Mouse (Mus musculus) gonadal fat pad, adult 2 months (tissue): ENCODE measurements at regions not wholly inside any gene's neighbourhood (a gene's known extent, or its start where the extent isn't known, plus 50 kb on each side); places are given as distances from the start of the nearest gene placed in this dataset.

Experiments used
- DNase-seq: peaks from one replicate; pipeline ENCODE4 v3.0.0-alpha.2; 2012; ENCODE audit warnings: low read depth

DNA sequence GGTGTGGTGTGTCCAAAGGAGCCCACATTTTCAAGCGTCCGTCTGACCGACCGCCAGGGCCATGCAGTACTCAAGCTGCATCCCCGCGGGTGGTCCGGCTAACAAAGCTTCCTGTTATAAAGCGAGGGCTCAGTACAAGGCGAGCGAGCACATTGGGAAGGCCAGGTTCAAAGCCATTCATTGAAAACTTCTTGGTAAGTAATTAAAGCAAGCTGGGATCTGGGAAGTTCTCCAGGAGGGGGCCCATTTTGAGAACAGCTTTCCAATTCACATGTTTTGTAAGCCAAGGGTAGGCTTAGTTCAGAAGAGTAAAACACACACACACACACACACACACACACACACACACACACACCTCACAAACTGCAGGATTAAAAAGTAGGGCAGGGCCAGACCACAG lies 57.3 kb upstream of the Prep start:
- DNase-seq, result no peak

DNA sequence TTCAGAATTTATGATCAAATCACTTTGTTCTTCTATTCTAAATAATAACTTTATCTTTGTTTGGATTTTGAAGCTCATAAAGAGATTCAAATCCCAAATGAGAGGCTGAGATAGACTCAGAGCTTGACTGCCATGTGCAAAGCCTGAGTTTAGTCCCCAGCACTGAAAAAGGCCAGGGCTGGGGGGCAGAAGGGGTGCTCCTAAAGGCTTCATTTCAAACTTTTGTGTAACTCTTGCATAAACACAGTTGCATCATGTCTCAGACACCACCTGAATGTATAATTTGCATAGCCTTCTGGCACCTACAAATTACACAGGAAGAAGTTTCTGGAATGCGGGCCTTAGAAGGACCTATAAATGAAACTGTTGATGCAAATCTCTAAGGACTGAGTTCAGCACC lies 57.8 kb upstream of the Prep start:
- DNase-seq, result no peak

DNA sequence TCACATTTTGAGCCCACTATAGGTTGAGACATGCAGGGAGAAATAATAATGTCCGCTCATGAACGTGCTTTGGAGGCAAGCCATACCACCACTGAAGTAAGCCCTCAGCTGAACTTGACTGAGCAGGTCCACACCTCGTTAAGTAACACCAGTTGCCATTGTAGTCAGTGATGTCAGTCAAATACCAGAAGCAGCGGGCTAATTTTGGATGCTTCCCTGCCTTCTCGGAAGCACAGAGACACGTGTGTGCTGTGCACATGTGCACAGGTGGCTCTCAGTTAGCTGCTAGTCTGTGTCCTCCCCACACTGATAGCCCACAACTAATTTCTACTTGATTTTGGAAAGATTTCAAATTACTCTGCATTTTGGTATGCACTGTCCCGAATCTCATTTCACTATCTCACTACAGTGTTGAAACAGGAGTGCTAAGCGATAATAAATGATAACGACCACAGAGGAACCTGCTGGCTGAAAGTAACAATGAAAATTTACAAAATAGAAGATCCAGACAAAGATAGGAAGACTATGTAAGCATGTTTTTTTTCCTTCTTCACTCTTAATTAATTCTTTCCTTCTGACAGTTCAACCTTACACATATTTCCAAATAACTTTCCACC lies 62.9 kb upstream of the Prep start:
- DNase-seq, result no peak

DNA sequence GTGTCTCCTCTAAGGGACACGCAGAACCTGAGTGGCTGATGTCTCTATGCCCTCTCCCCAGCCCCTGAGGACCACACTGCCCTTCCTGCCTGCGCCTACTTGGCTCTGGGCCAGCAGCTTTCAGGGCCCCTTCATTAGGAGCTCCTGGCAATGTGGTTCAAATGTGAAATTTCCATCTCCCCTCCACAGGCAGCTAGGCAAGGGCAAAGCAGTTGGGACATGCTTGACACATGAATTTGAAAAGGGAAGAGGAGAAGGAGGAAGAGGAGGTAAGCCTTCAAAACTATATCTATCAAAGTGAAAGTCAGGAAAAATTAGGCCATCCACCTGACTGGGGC lies 63.7 kb upstream of the Prep start:
- DNase-seq, result no peak

DNA sequence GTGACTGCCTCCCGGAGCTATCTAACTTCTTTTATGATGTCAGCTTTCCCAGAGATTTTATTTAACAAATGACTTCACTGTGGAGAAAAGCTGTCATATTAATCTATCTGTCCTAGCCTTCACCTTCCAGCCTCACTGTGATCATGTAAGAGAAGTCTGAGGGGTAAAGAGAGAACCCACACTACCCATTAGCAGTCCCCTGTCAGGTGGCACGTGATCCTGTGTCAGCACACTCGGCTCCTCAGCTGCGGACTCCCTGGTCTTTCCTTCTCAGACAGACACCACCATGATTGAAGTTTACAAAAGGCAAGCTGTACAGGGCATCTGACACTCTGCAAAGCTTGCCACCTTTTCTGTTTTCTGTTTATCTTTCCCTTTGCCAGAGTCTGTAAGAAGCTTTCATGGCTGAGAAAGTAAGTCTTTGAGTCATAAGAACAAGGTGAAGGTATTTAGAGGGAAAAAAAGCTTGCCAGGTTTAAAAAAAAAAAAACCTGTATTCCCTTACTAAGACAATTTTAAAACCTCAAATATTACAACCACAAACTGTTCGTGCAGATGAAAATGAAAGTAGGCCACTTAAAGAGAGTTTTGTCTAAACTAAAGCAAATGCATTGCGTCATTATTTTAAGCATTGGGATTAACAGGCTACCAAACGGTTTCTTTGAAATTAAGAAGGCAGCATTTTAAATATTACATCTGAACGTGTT lies 64.2 kb upstream of the Prep start:
- no peak for DNase-seq

DNA sequence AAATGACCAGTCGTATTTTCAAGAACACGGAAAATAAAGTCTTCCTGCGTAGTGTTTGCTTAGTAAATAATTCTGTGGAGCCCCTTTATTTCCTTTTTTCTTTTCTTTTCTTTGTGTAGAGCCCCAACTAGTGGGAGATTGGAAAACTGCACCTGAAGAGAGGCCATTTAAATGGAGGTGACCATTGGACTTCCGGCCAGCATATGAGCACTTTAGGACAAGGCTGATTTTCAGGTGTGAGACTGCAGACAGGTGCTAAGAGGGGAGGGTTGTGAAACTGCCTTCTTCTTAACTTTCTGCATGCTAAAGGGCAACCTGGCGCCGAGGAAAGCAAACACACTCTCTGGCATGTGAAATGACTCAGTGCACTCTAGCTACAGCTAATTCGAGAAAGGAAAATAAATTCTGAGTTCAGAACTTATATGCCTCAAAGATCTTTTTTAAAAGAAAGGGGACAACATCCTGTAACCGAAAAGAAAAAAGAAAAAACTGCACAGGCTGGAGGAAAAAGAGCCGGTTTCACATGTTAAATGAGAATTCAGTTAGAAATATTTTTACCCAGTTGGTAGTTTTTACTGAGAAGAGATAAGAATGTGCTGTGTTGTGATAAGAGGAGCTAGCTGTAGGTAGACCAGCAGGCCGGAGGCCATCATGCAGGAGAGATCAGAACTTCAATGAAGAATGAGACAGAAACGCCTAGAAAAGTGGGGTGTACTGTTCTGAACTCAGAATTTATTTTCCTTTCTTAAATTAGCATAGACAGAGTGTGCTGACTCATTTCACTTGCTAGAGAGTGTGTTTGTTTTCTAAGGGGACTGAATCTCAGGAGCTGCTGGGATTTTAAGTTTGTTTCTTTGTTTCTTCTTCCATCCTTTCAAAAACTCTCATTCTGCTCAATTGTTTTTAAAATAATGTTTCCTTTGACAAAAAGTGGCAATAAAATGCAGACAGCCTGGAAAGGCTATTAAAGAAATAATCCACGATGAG lies 65.8 kb upstream of the Prep start:
- no peak for DNase-seq

DNA sequence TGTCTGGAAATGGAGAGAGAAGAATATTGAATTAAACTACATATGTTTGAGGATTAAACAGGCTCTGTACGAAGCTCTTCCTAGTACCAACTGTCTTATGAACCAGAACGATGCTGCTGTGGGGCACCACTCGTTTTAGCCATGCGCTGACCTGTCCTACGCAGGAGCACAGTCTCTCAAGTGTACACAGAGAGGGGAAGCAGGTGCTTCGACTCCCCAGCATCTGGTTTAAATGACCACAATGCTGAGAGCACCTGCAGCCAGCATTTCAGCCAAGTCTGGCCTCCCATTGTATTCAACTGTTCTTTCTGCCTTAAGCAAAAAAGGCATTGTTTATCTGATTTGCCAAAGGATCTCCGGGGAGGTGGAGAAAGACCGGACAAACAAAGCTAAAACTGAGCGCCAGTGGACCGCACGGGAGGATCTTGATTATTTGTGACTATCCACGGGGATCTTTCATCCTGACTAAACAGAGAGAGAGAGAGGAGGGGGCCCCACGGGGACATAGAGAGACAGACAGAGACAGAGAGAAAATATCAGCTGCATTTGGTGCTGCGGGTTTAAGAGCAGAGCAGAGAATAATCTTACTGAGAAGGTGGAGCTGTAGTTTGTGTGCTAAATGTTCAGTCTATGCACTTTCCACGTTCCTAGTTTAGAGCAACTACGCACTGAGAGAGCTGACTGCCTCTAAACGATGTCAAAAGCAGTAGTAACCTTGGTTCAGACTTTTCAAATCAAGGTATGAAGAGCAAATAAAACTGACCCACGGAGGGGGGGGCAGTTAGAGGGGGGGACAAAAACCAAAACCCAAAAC lies 66.8 kb upstream of the Prep start:
- DNase-seq, result no peak

DNA sequence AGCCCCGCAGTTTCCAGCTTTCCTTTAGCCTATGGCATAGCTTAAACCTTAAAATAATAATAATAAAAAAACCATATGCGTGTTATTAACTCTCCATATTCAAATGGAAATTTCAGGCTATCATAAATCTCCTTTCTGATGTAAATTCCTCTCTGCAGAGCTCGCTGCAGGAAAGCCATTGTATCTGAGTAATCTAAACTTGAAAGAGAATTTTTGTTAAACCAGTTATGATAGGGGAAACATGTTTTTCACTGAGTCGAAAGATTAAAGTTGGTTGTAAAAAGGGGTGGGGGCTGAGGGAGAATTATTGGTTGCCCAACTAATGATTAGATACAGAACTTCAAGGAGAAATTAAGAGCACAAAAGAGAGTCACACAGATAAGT lies 69.1 kb upstream of the Prep start:
- DNase-seq, result no peak

DNA sequence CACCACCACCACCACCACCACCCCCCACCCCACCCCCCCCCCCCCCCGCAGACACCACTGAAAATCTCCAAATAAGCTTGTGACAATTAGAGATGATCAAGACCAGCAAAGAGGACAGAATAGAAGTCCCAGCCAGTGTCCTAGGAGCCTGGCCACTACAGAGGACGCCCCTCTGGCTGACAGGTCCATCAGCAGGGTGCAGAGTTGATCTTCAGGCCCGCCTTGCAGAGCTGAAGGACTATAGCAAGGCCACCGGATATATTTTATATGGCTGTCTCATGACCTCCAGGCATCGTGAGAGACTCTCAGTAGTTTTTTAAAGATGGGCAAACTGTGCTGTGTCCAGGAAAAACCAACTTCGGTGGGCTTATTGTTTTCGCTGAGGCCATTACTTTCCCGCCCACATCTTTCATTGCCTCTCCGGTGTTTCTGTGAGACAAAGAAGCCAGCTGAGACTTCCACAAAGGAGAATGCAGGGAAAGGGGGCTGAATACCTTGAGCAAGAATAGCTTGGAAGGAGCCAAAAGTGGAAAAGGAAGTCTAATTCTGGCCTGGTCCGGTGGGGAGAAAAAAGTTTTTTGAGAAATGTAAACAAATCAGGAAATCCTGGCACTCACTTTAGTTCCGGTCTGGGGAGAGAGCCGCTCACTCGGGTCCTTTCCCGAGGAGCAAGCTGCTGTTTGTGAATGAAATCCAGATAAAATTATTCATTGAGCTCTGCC lies 69.7 kb upstream of the Prep start:
- DNase-seq, result no peak

DNA sequence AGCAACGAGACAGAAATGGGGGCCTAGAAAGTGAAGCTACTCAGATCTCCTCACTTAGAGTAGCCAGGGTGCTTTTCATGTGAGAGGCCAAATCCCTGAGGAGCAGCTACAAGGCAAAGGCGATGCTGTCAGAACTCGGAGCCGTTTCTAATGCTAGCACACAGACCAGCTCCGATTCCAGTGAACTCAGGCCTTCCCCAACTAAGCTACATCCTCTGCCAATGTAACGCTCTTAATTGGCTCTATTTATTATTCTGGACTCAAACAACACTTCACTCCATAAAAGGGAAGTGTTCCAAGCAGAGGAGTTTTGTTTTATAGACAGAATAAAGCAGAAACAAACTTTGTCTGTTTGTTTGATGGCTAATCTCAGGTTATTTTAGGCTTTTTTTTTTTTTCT lies 71.2 kb upstream of the Prep start:
- no peak for DNase-seq

DNA sequence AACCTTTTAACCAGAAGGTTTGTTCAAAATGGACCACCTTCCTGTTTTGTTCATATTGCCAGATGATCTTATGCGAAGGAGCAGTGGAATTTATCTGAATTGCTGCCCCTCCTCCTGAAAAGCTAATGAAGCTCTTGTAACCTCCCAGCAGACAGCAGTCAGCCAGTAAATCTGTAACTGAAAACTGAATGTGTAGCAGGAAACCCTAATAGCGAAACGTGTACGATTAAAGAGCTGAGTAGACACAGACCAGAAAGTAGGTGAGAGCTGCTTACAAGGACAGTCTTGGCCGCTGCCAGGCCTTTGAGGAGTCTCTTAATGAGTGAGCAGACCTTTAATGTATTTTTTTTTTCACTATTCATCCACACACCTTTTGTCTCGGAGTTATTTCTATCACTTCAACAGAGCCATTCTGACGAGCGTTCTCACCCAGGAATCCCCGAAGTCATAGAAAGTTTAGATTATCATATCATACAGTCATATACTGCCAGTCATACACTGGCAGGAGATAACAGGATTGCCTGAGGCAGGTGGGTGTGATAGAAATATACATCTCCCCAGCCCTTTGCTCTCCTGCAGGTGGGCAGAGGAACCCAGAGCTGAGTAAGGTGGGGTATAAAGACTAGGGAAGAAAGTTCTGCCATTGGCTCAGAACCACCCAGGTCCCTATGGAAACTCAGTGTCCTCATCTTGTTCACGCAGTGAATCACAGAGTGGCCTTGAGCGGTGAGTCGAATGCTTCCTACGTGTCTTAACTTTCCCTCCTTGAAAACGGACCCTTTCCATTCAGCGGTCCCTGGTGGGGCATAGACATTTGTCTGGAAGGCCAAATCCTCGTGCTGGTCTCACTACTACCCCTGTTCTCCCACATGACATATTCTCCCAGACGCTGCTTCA lies 72.4 kb upstream of the Prep start:
- no peak for DNase-seq

DNA sequence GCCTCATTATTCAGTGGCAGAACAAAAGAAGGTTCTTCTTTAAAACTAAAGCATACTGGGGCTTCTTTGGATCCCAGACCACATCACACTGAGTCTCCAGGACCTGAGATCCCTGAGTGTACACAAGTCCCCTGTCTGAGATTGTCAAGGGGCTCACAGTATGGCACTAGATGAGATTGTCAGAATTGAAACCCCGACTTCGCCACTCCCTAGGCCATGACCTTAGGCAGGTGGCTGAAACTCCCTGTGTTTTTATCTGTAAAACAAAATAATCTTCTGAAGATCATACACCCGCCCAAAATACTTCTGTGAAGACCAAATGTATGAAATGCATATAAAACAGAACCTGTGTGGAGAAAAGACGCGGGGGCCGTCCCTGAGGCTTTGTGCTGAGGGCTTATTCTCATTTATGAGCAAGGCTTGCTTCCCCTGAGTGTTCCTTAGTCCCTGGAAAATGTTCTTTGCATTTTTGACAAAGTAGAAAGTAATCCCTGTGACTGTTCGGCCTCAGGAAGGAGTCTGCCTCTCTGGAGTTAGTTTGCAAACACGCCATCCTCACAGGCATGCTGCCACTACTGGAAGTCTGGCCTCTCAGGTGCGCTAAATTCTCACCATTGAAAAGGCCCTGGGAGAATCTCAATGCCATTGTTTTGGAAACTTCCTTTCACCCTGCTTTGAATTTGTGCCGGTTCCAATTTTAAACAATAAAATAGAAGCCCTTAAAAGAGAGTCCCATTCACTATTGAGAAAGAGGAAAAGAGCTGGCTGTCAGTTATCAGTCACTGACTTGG lies 73.3 kb upstream of the Prep start:
- no peak for DNase-seq

DNA sequence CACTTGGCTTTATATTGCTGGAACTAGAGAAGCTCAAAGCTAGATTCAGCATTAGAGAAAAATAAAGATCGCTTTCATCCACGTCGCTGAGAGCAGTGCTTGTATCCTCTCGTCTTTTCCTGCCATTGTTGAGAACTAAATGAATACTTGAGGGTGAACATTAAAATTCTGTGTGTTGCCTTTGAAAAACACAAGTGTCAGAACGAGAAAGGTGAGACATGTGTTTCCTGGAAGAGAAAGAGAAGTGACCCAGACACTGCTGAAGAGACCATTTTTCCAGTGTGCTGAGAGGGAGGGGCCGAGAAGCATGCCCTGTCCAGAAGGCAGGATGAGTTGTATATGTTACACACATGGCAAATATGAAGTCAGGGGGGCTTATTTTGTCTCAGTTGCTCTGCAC lies 77.5 kb upstream of the Prep start:
- no peak for DNase-seq

DNA sequence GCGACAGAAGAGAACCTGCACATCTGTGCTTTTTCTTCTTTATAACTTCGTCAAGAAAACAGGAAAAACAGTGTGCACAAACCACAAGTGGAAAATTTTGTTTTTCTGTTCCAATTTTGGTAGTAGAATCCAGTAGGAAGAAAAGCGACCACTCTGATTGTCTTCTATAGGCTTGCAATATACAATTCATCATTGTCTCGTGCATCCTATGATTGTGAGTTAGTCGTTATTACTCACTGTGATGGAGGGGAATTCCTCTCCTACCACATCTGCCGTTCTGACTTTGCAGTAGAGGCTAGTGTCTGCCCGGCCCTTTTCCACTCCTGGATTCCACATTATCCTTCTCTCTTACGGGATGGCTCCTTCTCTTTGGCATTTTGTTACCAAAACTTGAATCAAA lies 78.2 kb upstream of the Prep start:
- no peak for DNase-seq

DNA sequence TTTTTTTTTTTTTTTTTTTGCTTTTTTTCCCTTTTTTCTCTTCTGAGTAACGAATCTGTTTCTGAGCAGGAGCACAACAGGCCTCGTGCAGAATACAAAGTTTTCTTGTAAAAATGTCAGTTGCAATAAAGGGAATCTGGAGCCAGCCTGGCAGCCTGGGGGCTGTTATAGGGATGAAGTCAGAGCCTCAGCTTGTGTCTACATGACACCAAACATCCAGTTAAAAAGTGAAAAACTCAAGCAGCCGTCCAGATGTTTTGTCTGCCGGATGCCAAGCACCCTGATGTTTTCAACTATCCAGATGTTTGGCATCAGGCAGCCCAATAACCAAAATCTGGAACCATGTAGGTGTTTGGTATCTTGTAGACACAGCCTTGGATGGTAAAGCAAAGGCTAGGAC lies 79.4 kb upstream of the Prep start:
- DNase-seq, result no peak

DNA sequence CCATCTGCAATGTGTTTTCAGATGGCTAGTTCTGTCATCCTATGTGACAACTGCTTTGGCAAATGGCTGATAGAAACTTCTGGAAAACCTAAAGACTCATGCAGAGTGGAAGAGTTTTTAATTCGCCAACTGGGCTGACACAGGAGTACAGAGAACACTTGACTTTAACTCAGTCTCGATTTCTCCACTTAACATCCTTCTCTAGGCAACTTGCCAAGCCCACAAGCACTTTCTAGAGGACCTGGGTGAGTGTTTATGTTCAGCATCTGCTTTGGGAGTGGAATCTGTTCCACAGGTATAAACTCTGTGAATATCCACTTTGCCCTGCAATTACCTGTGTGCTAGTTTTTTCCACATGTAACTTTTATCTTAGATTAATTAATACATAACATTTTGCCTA lies 85.1 kb upstream of the Prep start:
- no peak for DNase-seq

DNA sequence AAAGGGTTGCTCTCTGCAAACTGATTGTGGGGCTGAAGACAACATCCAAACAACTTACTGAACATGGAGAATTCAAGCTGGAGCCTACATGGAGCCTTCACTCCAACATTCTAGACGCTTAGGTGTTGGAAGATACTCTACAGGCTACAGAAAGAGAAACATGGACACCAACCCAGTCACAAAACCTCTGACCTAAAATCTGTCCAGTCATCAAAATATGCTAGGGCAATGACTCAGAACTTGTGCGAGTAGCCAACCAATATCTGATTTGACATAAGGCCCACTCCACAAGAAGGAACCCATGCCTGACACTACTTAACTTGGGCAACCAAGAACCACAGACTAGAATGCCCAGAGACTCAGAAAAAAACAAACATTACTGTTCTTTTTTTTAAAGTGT lies 90.2 kb upstream of the Prep start:
- DNase-seq, result no peak

DNA sequence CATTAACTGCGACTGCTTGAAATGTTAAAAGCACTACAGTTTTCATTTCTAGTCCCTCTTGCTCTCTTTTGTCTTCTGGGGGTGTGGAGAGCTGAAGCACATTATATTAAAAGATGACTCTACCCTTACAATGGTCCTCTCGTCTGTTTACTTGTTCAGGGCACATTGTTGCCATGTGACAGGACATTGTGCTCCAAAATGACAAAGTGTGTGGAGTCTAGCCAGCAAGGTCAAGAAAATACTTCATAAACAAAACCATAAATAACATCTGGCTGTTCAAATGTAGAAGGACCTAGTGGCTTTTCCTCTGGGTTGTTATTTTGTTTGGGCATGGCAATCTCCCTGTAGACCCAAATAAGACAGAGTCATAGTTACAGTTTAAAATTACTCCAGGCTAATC lies 95.1 kb upstream of the Prep start:
- no peak for DNase-seq

DNA sequence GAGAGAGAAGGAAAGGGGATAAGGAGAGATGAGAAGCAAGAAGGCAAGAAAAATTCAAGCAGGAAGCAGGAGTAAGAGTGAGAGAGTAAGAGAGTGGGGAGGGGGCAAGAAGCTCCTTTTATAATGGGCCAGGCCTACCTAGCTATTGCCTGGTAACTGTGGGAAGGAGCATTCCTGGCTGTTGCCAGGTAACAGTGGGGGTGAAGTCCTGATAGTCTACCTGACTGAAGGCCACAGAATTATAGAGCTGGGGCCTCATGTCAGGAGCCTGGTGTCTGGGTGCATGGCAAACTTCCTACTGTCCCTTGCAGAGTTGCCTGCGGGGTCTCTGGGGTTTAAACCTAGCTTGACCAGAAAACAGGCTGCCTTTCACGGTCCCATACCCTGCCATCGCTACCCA lies 107.0 kb upstream of the Prep start:
- DNase-seq, result no peak
